Mouse (Mus musculus) gastrocnemius, postnatal 14 days (tissue): Measurements from ENCODE around the gene Plcg2. TPM values are rescaled to one million over a fixed set of nuclear protein-coding genes. Genes with fewer than 3 reads are reported as not detected.

Experiments used
- DNase-seq: peaks from one replicate; pipeline ENCODE4 v3.0.0; 2021; ENCODE audit warnings: mixed read lengths
- intact Hi-C: fragments of 180-260 bp; cut with DNase I; formaldehyde crosslinking; loops from one replicate; pipeline ENCODE4 v1.15.1; 2025; ENCODE audit warnings: low total_unique reads
- microRNA-seq, 2 experiments: library from miRNA; unstranded; fragments of <30 nt; microRNA quantifications; one replicate each; pipeline ENCODE4 v1.2.0; 2021
- total RNA-seq, 2 experiments: library from RNA; stranded (reverse); gene quantifications; 2 replicates each; pipeline ENCODE4 v1.2.3; 2021

The Plcg2 gene
- total RNA-seq, 2 experiments from 2014 or later = 0.84 to 1.2 TPM

- intact Hi-C loops = no loop called here
- DNase-seq = no peak
Measured at GRCm38 (mm10) chr8:117676460-117676859, 178.4 kb downstream of the Plcg2 start.

GRCm38 (mm10) chr8:117677011-117677410 is 178.9 kb downstream of the Plcg2 start:
- no peak for DNase-seq
- intact Hi-C loops = no loop called here

- intact Hi-C loops = no loop called here
- DNase-seq = no peak
Measured at GRCm38 (mm10) chr8:117678650-117679049, 180.6 kb downstream of the Plcg2 start.

- DNase-seq = no peak
- intact Hi-C loops = no loop called here
Measured at GRCm38 (mm10) chr8:117683925-117684472, 185.9 kb downstream of the Plcg2 start.

- no peak for DNase-seq
- intact Hi-C loops = no loop called here
Measured at GRCm38 (mm10) chr8:117684504-117684903, 186.4 kb downstream of the Plcg2 start.

Small RNAs within 50 kb of the gene (microRNA-seq; reads per million reads assigned to microRNA genes)
- 0 reads per million in 2 experiments for gene Gm27361
- 0 reads per million in 2 experiments for gene Mir7077
- gene Mir7078 = 0 reads per million in 2 experiments

Other genes starting within 250 kb of the Plcg2 start
- 10 to 100 TPM; 16.2 to 16.4 TPM for gene Cmip, start 241.2 kb upstream of the Plcg2 start, total RNA-seq
- under 1 TPM; 0.37 to 0.55 TPM for gene Sdr42e1, start 175.4 kb downstream of the Plcg2 start, total RNA-seq
- gene Hsd17b2, start 203.6 kb downstream of the Plcg2 start, total RNA-seq = not detected